Mouse (Mus musculus) midbrain, embryonic 11.5 days (tissue): Measurements from ENCODE around the gene Glp2r. TPM values are rescaled to one million over a fixed set of nuclear protein-coding genes. Genes with fewer than 3 reads are reported as not detected.

ENCODE experiments used
- ATAC-seq: fragments of 200-750 bp; cut with Nextera tagmentation; 2 replicates; pipeline ENCODE4 v1.8.0; 2017; ENCODE audit warnings: moderate TSS enrichment, moderate library complexity; ENCODE audit not compliant: low FRiP score
- DNase-seq: peaks from one replicate; pipeline ENCODE4 v3.0.0; 2015; ENCODE audit warnings: low spot score; ENCODE audit errors: missing footprints
- H3K27ac ChIP-seq: fragments of 300-500 bp; sonication (generic); 2 replicates; pipeline ENCODE4 v1.5.1; 2014; ENCODE audit warnings: low read depth, low read length
- H3K27me3 ChIP-seq: fragments of 300-500 bp; sonication (generic); 2 replicates; pipeline ENCODE4 v1.6.1; 2014; ENCODE audit warnings: mild to moderate bottlenecking, low read length, moderate library complexity, mixed read lengths; ENCODE audit not compliant: control insufficient read depth, insufficient read depth
- H3K36me3 ChIP-seq: fragments of 300-500 bp; sonication (generic); 2 replicates; pipeline ENCODE4 v1.6.1; 2014; ENCODE audit warnings: mild to moderate bottlenecking, low read length, moderate library complexity, mixed read lengths; ENCODE audit not compliant: control insufficient read depth, insufficient read depth
- H3K4me1 ChIP-seq: fragments of 300-500 bp; sonication (generic); 2 replicates; pipeline ENCODE4 v1.6.1; 2014; ENCODE audit warnings: low read length; ENCODE audit not compliant: control insufficient read depth, insufficient read depth
- H3K4me2 ChIP-seq: fragments of 300-500 bp; sonication (generic); 2 replicates; pipeline ENCODE4 v1.6.1; 2014; ENCODE audit warnings: mild to moderate bottlenecking, moderate library complexity
- H3K4me3 ChIP-seq: fragments of 300-500 bp; sonication (generic); 2 replicates; pipeline ENCODE4 v1.5.1; 2014; ENCODE audit warnings: low read depth, low read length
- H3K9ac ChIP-seq: fragments of 300-500 bp; sonication (generic); 2 replicates; pipeline ENCODE4 v1.6.1; 2014; ENCODE audit warnings: low read length
- H3K9me3 ChIP-seq: fragments of 300-500 bp; sonication (generic); 2 replicates; pipeline ENCODE4 v1.6.1; 2016; ENCODE audit warnings: low read length; ENCODE audit not compliant: control insufficient read depth
- WGBS: fragments of 180-500 bp; shearing (Covaris S2); extraction: QIAGEN DNeasy Blood & Tissue Kit; methylation state at CpG from one replicate; pipeline ENCODE4 v1.1.7; 2014; 5-methylcytosine and 5-hydroxymethylcytosine counted together
- polyA plus RNA-seq: library from polyadenylated mRNA; unstranded; fragments of >200 nt; fragmentation: Nextera tagmentation; extraction: Ambion mirVana; gene quantifications from 2 replicates; pipeline ENCODE4 v1.2.1, GENCODE M21; 2014

The Glp2r gene
- polyA plus RNA-seq, 1 experiment from 2014 or later = not detected

DNA sequence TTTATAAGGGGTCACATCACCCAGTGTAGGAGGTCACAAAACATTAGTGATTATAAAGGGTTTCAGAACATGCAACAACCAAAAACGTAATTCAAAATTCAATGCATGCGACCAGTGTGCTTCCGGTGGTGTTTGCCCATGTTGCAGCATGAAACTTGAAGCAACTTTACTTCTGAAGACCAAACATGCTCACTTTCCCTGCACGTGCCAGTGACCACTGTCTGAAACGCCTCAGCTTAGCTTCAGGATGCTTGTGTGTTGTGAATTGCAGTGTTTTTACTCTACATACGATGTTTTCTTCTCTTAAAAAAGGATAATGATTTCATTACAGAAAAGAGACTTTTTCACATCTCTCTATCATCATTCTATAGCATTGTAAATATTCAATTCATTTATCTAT is 32.6 kb downstream of the Glp2r start:
- H3K9ac ChIP-seq = no peak overlapping the region
- no peaks in the 10 kb centered on the region for H3K9me3 ChIP-seq

GRCm38 (mm10) chr11:67734597-67734996 is 36.4 kb downstream of the Glp2r start:
- H3K27me3 ChIP-seq = no peaks in the 10 kb centered on the region
- DNase-seq = no peak
- H3K36me3 ChIP-seq = no peaks in the 10 kb centered on the region
- H3K9ac ChIP-seq = no peak overlapping the region
- 78% methylated on average over 3 of the region's 3 CpGs for WGBS
- H3K9me3 ChIP-seq = no peaks in the 10 kb centered on the region
- no peak overlapping the region for H3K4me3 ChIP-seq
- no peak overlapping the region for H3K4me2 ChIP-seq
- no peak overlapping the region for H3K27ac ChIP-seq
- no peaks in the 10 kb centered on the region for H3K4me1 ChIP-seq
- no peak for ATAC-seq

More for the DNA sequence above, 32.6 kb downstream of the Glp2r start:
- WGBS = 87% methylated on average over 6 of the region's 6 CpGs
- Histone ChIP-seq H3K4me1 (no peaks in the 10 kb centered on the region), H3K27ac (no peak overlapping the region), H3K36me3 (no peaks in the 10 kb centered on the region), H3K4me2 (no peak overlapping the region), H3K4me3 (no peak overlapping the region), H3K27me3 (no peaks in the 10 kb centered on the region)
- ATAC-seq = no peak
- no peak for DNase-seq

DNA sequence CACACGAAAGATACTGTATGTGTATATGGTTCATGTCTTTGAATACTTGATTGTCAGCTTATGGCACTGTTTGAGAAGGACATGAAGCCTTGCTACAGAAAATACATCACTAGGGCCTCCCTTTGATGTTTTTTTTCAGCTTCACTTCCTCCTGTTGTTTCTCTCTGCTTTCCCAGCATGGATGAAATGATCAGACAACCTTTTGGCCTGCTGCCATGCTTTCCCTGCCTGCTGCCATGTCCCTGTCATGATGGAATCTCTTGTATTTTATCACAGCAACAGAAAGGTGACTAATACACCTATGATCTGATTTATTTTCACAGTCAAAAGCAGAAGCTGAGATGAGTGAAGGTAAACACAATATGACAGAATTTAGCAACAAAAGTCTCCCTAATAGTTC is 37.2 kb downstream of the Glp2r start:
- WGBS = 76% methylated on average over 1 of the region's 1 CpGs
- ATAC-seq (no peak), DNase-seq (no peak)

DNA sequence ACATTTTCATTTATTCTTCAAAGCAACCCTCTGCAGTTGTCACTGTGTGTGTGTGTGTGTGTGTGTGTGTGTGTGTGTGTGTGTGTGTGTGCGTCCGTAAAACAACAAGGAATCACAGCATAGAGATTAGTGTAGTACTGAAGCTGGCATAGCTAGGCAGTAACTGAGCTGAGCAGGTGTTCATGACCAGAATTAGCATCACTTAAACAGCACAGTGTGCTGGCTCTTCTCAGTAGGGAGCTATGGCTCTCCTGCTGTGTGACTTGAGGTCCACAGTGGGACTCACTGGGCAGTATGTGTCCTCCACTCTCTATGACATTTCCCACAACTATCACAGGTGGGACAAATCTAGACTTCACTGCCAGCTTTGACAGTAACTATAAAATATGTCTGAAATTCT is 39.9 kb downstream of the Glp2r start:
- H3K36me3 ChIP-seq = no peaks in the 10 kb centered on the region
- DNase-seq = no peak
- H3K27ac ChIP-seq = no peak overlapping the region
- H3K4me3 ChIP-seq = no peak overlapping the region
- 92% methylated on average over 2 of the region's 2 CpGs for WGBS
- no peak for ATAC-seq
- no peaks in the 10 kb centered on the region for H3K27me3 ChIP-seq
- no peaks in the 10 kb centered on the region for H3K9me3 ChIP-seq
- no peak overlapping the region for H3K4me2 ChIP-seq
- H3K4me1 ChIP-seq = no peaks in the 10 kb centered on the region
- H3K9ac ChIP-seq = no peak overlapping the region

More for the DNA sequence above, 37.2 kb downstream of the Glp2r start:
- Histone ChIP-seq H3K4me2 (no peak overlapping the region), H3K27ac (no peak overlapping the region), H3K4me3 (no peak overlapping the region), H3K9ac (no peak overlapping the region), H3K27me3 (no peaks in the 10 kb centered on the region), H3K4me1 (no peaks in the 10 kb centered on the region), H3K36me3 (no peaks in the 10 kb centered on the region), H3K9me3 (no peaks in the 10 kb centered on the region)

- H3K27ac ChIP-seq = no peak overlapping the region
- H3K4me2 ChIP-seq = no peak overlapping the region
- no peak for ATAC-seq
- no peak overlapping the region for H3K4me3 ChIP-seq
- no peak for DNase-seq
- H3K9me3 ChIP-seq = no peaks in the 10 kb centered on the region
- no peaks in the 10 kb centered on the region for H3K4me1 ChIP-seq
- no peaks in the 10 kb centered on the region for H3K36me3 ChIP-seq
- no peaks in the 10 kb centered on the region for H3K27me3 ChIP-seq
- no peak overlapping the region for H3K9ac ChIP-seq
Observed at GRCm38 (mm10) chr11:67728726-67729125, 42.2 kb downstream of the Glp2r start.

- H3K36me3 ChIP-seq = no peaks in the 10 kb centered on the region
- no peak overlapping the region for H3K9ac ChIP-seq
- DNase-seq = no peak
- H3K4me1 ChIP-seq = no peaks in the 10 kb centered on the region
- no peaks in the 10 kb centered on the region for H3K9me3 ChIP-seq
- H3K4me2 ChIP-seq = no peak overlapping the region
- WGBS = 88% methylated on average over 6 of the region's 6 CpGs
- H3K4me3 ChIP-seq = no peak overlapping the region
- no peak overlapping the region for H3K27ac ChIP-seq
- ATAC-seq = no peak
- no peaks in the 10 kb centered on the region for H3K27me3 ChIP-seq
Observed at GRCm38 (mm10) chr11:67727095-67727494, 43.9 kb downstream of the Glp2r start.

GRCm38 (mm10) chr11:67723231-67724013 is 47.5 kb downstream of the Glp2r start:
- Histone ChIP-seq H3K4me3 (no peak overlapping the region), H3K36me3 (no peaks in the 10 kb centered on the region), H3K27me3 (no peaks in the 10 kb centered on the region), H3K27ac (no peak overlapping the region), H3K9ac (no peak overlapping the region), H3K4me2 (no peak overlapping the region), H3K9me3 (no peaks in the 10 kb centered on the region), H3K4me1 (no peaks in the 10 kb centered on the region)
- ATAC-seq = no peak
- no peak for DNase-seq
- WGBS = 75% methylated on average over 8 of the region's 8 CpGs

- WGBS = 68% methylated on average over 7 of the region's 7 CpGs
- H3K4me1 ChIP-seq = no peaks in the 10 kb centered on the region
- H3K9ac ChIP-seq = no peak overlapping the region
- no peaks in the 10 kb centered on the region for H3K36me3 ChIP-seq
- no peak for DNase-seq
- no peak overlapping the region for H3K27ac ChIP-seq
- no peak overlapping the region for H3K4me3 ChIP-seq
- no peak for ATAC-seq
- H3K4me2 ChIP-seq = no peak overlapping the region
- no peaks in the 10 kb centered on the region for H3K9me3 ChIP-seq
- H3K27me3 ChIP-seq = no peaks in the 10 kb centered on the region
Observed at GRCm38 (mm10) chr11:67722399-67723156, 48.4 kb downstream of the Glp2r start.

DNA sequence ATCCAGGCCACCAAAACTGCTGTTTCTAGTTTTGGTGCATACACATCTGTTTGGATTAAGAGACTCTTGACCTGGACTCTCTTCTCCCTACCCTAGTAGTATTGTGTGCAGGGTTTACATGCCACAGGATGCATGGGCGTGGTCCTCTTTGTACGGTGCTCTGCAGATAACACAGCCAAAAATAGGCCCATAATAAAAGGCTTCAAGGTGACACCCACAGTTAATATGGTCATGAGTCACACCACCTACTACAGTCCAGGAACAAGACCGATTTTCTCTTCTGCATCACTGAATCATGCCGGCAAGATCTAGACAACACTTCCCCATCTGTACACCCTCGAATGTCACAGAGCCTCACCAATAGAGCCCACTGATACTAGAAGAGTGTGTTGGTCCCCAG is 49.5 kb downstream of the Glp2r start:
- no peaks in the 10 kb centered on the region for H3K4me1 ChIP-seq
- DNase-seq (no peak), ATAC-seq (no peak)
- H3K9ac ChIP-seq = no peak overlapping the region
- 90% methylated on average over 5 of the region's 5 CpGs for WGBS
- no peak overlapping the region for H3K27ac ChIP-seq
- no peaks in the 10 kb centered on the region for H3K27me3 ChIP-seq
- H3K9me3 ChIP-seq = no peaks in the 10 kb centered on the region
- H3K4me3 ChIP-seq = no peak overlapping the region
- H3K4me2 ChIP-seq = no peak overlapping the region
- H3K36me3 ChIP-seq = no peaks in the 10 kb centered on the region
